Mouse (Mus musculus) heart, embryonic 12.5 days (tissue): ENCODE results near the gene Smyd3. TPM values are rescaled to one million over a fixed set of nuclear protein-coding genes. Genes with fewer than 3 reads are reported as not detected.

Experiments used
- ATAC-seq: fragments of 200-750 bp; cut with Nextera tagmentation; 2 replicates; pipeline ENCODE4 v1.8.0; 2017; ENCODE audit warnings: moderate TSS enrichment, moderate library complexity; ENCODE audit not compliant: insufficient number of reproducible peaks, low FRiP score
- H3K27ac ChIP-seq: fragments of 300-500 bp; sonication (generic); 2 replicates; pipeline ENCODE4 v1.5.1; 2016; ENCODE audit warnings: mild to moderate bottlenecking, moderate library complexity; ENCODE audit not compliant: poor library complexity, severe bottlenecking
- H3K27me3 ChIP-seq: fragments of 300-500 bp; sonication (generic); replicated peaks from 2 replicates; pipeline ENCODE4 v1.6.1; 2016; ENCODE audit warnings: mild to moderate bottlenecking, moderate library complexity
- H3K36me3 ChIP-seq: fragments of 300-500 bp; sonication (generic); 2 replicates; pipeline ENCODE4 v1.6.1; 2016; ENCODE audit warnings: mild to moderate bottlenecking, moderate library complexity
- H3K4me1 ChIP-seq: fragments of 300-500 bp; sonication (generic); replicated peaks from 2 replicates; pipeline ENCODE4 v1.6.1; 2016; ENCODE audit warnings: mild to moderate bottlenecking
- H3K4me2 ChIP-seq: fragments of 300-500 bp; sonication (generic); 2 replicates; pipeline ENCODE4 v1.6.1; 2016; ENCODE audit warnings: mild to moderate bottlenecking, moderate library complexity
- H3K4me3 ChIP-seq: fragments of 300-500 bp; sonication (generic); 2 replicates; pipeline ENCODE4 v1.5.1; 2016; ENCODE audit warnings: mild to moderate bottlenecking
- H3K9ac ChIP-seq: fragments of 300-500 bp; sonication (generic); 2 replicates; pipeline ENCODE4 v1.6.1; 2016; ENCODE audit warnings: mild to moderate bottlenecking, moderate library complexity
- H3K9me3 ChIP-seq: fragments of 300-500 bp; sonication (generic); replicated peaks from 2 replicates; pipeline ENCODE4 v1.6.1; 2016; ENCODE audit warnings: mild to moderate bottlenecking, moderate library complexity
- WGBS: fragments of 180-500 bp; shearing (Covaris S2); methylation state at CpG from one replicate; pipeline ENCODE4 v1.1.7; 2016; 5-methylcytosine and 5-hydroxymethylcytosine counted together
- polyA plus RNA-seq: library from polyadenylated mRNA; unstranded; fragments of >200 nt; fragmentation: Nextera tagmentation; extraction: Ambion mirVana; gene quantifications from 2 replicates; pipeline ENCODE4 v1.2.1, GENCODE M21; 2016

Smyd3 gene
- polyA plus RNA-seq, 1 experiment from 2014 or later = 12.2 TPM

- no peak for ATAC-seq
- H3K4me2 ChIP-seq = no peak overlapping the region
These were observed 409.8 kb downstream of the Smyd3 start for GRCm38 (mm10) chr1:179107761-179108694.

GRCm38 (mm10) chr1:179107211-179107610 is 410.6 kb downstream of the Smyd3 start:
- no peak for ATAC-seq
- no peaks in the 10 kb centered on the region for H3K36me3 ChIP-seq
- H3K4me2 ChIP-seq = no peak overlapping the region
- WGBS = 62% methylated on average over 7 of the region's 7 CpGs
- H3K9ac ChIP-seq = no peak overlapping the region
- no peak overlapping the region for H3K4me3 ChIP-seq
- H3K4me1 ChIP-seq = peaks cover 19% of the 10 kb centered on the region
- no peaks in the 10 kb centered on the region for H3K27me3 ChIP-seq
- H3K9me3 ChIP-seq = no peaks in the 10 kb centered on the region
- no peak overlapping the region for H3K27ac ChIP-seq

More at GRCm38 (mm10) chr1:179107761-179108694, 409.8 kb downstream of the Smyd3 start:
- H3K27ac ChIP-seq = no peak overlapping the region
- no peaks in the 10 kb centered on the region for H3K9me3 ChIP-seq
- 65% methylated on average over 16 of the region's 16 CpGs for WGBS
- H3K36me3 ChIP-seq = no peaks in the 10 kb centered on the region
- H3K9ac ChIP-seq = no peak overlapping the region
- H3K4me3 ChIP-seq = no peak overlapping the region
- peaks cover 19% of the 10 kb centered on the region for H3K4me1 ChIP-seq
- H3K27me3 ChIP-seq = no peaks in the 10 kb centered on the region

- no peak overlapping the region for H3K4me2 ChIP-seq
- no peak for ATAC-seq
- no peak overlapping the region for H3K9ac ChIP-seq
- H3K36me3 ChIP-seq = no peaks in the 10 kb centered on the region
- H3K4me1 ChIP-seq = peaks cover 18% of the 10 kb centered on the region
- H3K4me3 ChIP-seq = no peak overlapping the region
- 76% methylated on average over 6 of the region's 6 CpGs for whole genome bisulfite sequencing
- no peaks in the 10 kb centered on the region for H3K9me3 ChIP-seq
- no peaks in the 10 kb centered on the region for H3K27me3 ChIP-seq
- no peak overlapping the region for H3K27ac ChIP-seq
These were observed 411.1 kb downstream of the Smyd3 start for GRCm38 (mm10) chr1:179106702-179107145.

GRCm38 (mm10) chr1:179106103-179106701 is 411.6 kb downstream of the Smyd3 start:
- ATAC-seq = no peak
- H3K4me1 ChIP-seq = peaks cover 12% of the 10 kb centered on the region; the same call in 1 of the 2 replicates
- WGBS = 86% methylated on average over 18 of the region's 18 CpGs
- H3K9ac ChIP-seq = no peak overlapping the region
- H3K36me3 ChIP-seq = no peaks in the 10 kb centered on the region
- no peak overlapping the region for H3K4me3 ChIP-seq
- H3K27ac ChIP-seq = no peak overlapping the region
- no peaks in the 10 kb centered on the region for H3K27me3 ChIP-seq
- H3K9me3 ChIP-seq = no peaks in the 10 kb centered on the region
- no peak overlapping the region for H3K4me2 ChIP-seq

- Histone ChIP-seq H3K27ac (no peak overlapping the region), H3K4me2 (no peak overlapping the region), H3K27me3 (no peaks in the 10 kb centered on the region), H3K4me3 (no peak overlapping the region), H3K36me3 (no peaks in the 10 kb centered on the region), H3K9ac (no peak overlapping the region), H3K4me1 (peaks cover 13% of the 10 kb centered on the region; the same call in 1 of the 2 replicates), H3K9me3 (no peaks in the 10 kb centered on the region)
- 87% methylated on average over 8 of the region's 8 CpGs for WGBS
- ATAC-seq = no peak
These were observed 413.4 kb downstream of the Smyd3 start for GRCm38 (mm10) chr1:179104447-179104846.

- Histone ChIP-seq H3K27me3 (no peaks in the 10 kb centered on the region), H3K4me2 (no peak overlapping the region)
These were observed 420.8 kb downstream of the Smyd3 start for GRCm38 (mm10) chr1:179096993-179097392.

GRCm38 (mm10) chr1:179096323-179096722 is 421.5 kb downstream of the Smyd3 start:
- H3K36me3 ChIP-seq = no peaks in the 10 kb centered on the region
- ATAC-seq = no peak
- H3K4me3 ChIP-seq = no peak overlapping the region
- no peak overlapping the region for H3K9ac ChIP-seq
- H3K4me2 ChIP-seq = no peak overlapping the region
- 54% methylated on average over 5 of the region's 5 CpGs for WGBS
- no peaks in the 10 kb centered on the region for H3K27me3 ChIP-seq
- H3K27ac ChIP-seq = peak overlapping the region; percentile 30; the same call in 1 of the 2 replicates
- H3K9me3 ChIP-seq = no peaks in the 10 kb centered on the region
- peaks cover 26% of the 10 kb centered on the region for H3K4me1 ChIP-seq

More at GRCm38 (mm10) chr1:179096993-179097392, 420.8 kb downstream of the Smyd3 start:
- ATAC-seq = no peak
- H3K9ac ChIP-seq = no peak overlapping the region
- H3K4me1 ChIP-seq = peaks cover 26% of the 10 kb centered on the region
- no peaks in the 10 kb centered on the region for H3K9me3 ChIP-seq
- no peaks in the 10 kb centered on the region for H3K36me3 ChIP-seq
- H3K27ac ChIP-seq = no peak overlapping the region
- H3K4me3 ChIP-seq = no peak overlapping the region
- WGBS = 43% methylated on average over 8 of the region's 8 CpGs

- no peaks in the 10 kb centered on the region for H3K27me3 ChIP-seq
- 64% methylated on average over 5 of the region's 5 CpGs for WGBS
- no peak overlapping the region for H3K4me3 ChIP-seq
These were observed 428.7 kb downstream of the Smyd3 start for GRCm38 (mm10) chr1:179089174-179089573.

GRCm38 (mm10) chr1:179087033-179087998 is 430.5 kb downstream of the Smyd3 start:
- Histone ChIP-seq H3K27ac (no peak overlapping the region), H3K9ac (no peak overlapping the region), H3K4me3 (no peak overlapping the region), H3K9me3 (peaks cover 3% of the 10 kb centered on the region; the same call in 1 of the 2 replicates), H3K36me3 (no peaks in the 10 kb centered on the region), H3K4me1 (peaks cover 29% of the 10 kb centered on the region), H3K4me2 (no peak overlapping the region), H3K27me3 (no peaks in the 10 kb centered on the region)
- no peak for ATAC-seq
- WGBS = 51% methylated on average over 6 of the region's 6 CpGs

More at GRCm38 (mm10) chr1:179089174-179089573, 428.7 kb downstream of the Smyd3 start:
- Histone ChIP-seq H3K9me3 (peaks cover 3% of the 10 kb centered on the region; the same call in 1 of the 2 replicates), H3K4me2 (no peak overlapping the region), H3K4me1 (peaks cover 19% of the 10 kb centered on the region), H3K27ac (no peak overlapping the region), H3K36me3 (no peaks in the 10 kb centered on the region), H3K9ac (no peak overlapping the region)
- no peak for ATAC-seq

GRCm38 (mm10) chr1:179086208-179086607 is 431.6 kb downstream of the Smyd3 start:
- Histone ChIP-seq H3K36me3 (no peaks in the 10 kb centered on the region), H3K4me3 (no peak overlapping the region), H3K9ac (no peak overlapping the region), H3K4me2 (no peak overlapping the region), H3K9me3 (peaks cover 3% of the 10 kb centered on the region; the same call in 1 of the 2 replicates), H3K27me3 (no peaks in the 10 kb centered on the region), H3K27ac (no peak overlapping the region), H3K4me1 (peaks cover 34% of the 10 kb centered on the region)
- 87% methylated on average over 7 of the region's 7 CpGs for WGBS
- ATAC-seq = no peak
